Mouse (Mus musculus) erythroblast, embryonic 14.5 days (primary cell): Measurements from ENCODE around the gene Tpgs1. TPM values are rescaled to one million over a fixed set of nuclear protein-coding genes. Genes with fewer than 3 reads are reported as not detected.

Source experiments
- H3K27me3 ChIP-seq: 2 replicates; pipeline ENCODE4 v1.6.1; 2012; ENCODE audit warnings: inconsistent platforms; ENCODE audit not compliant: control insufficient read depth
- H3K36me3 ChIP-seq: 2 replicates; pipeline ENCODE4 v1.6.1; 2012; ENCODE audit warnings: mild to moderate bottlenecking, inconsistent platforms; ENCODE audit not compliant: control insufficient read depth
- H3K4me1 ChIP-seq: 2 replicates; pipeline ENCODE4 v1.6.1; 2012; ENCODE audit warnings: inconsistent platforms; ENCODE audit not compliant: control insufficient read depth
- H3K4me3 ChIP-seq: replicated peaks from 2 replicates; pipeline ENCODE3; 2012; ENCODE audit warnings: moderate library complexity, mild to moderate bottlenecking, inconsistent platforms
- H3K9me3 ChIP-seq: 2 replicates; pipeline ENCODE4 v1.6.1; 2012; ENCODE audit warnings: low read length, inconsistent platforms, mixed read lengths; ENCODE audit not compliant: control insufficient read depth
- GATA1 ChIP-seq: IDR thresholded peaks from 2 replicates; pipeline ENCODE4 v1.6.1; 2012; ENCODE audit warnings: low read length, inconsistent platforms, mixed read lengths
- TAL1 ChIP-seq: IDR thresholded peaks from 3 replicates; pipeline ENCODE4 v1.6.1; 2012; ENCODE audit warnings: low read length, inconsistent platforms, mixed read lengths
- polyA plus RNA-seq: library from polyadenylated mRNA; stranded (reverse); fragments of >175 nt; gene quantifications from 2 replicates; pipeline ENCODE4 v1.2.3, GENCODE M21; 2012

The Tpgs1 gene
- polyA plus RNA-seq, 1 experiment = 15.5 TPM

- TF ChIP-seq GATA1 = no peak
- TF ChIP-seq TAL1 = no peak
- H3K27me3 ChIP-seq = peaks cover 6% of the 10 kb centered on the region
- H3K4me1 ChIP-seq = peaks cover 28% of the 10 kb centered on the region
- H3K4me3 ChIP-seq = no peak overlapping the region
- no peaks in the 10 kb centered on the region for H3K36me3 ChIP-seq
- no peaks in the 10 kb centered on the region for H3K9me3 ChIP-seq
These were observed 4.1 kb upstream of the Tpgs1 start for GRCm38 (mm10) chr10:79665051-79665450.

GRCm38 (mm10) chr10:79666493-79666892 lies 2.7 kb upstream of the Tpgs1 start:
- Histone ChIP-seq H3K4me1 (peaks cover 42% of the 10 kb centered on the region), H3K27me3 (peaks cover 6% of the 10 kb centered on the region), H3K4me3 (no peak overlapping the region), H3K9me3 (no peaks in the 10 kb centered on the region), H3K36me3 (no peaks in the 10 kb centered on the region)
- TF ChIP-seq GATA1 (no peak), TAL1 (no peak)

- H3K9me3 ChIP-seq = no peaks in the 10 kb centered on the region
- TF ChIP-seq TAL1 = no peak
- H3K36me3 ChIP-seq = peaks cover 10% of the 10 kb centered on the region
- peaks cover 41% of the 10 kb centered on the region for H3K4me1 ChIP-seq
- no peak overlapping the region for H3K4me3 ChIP-seq
- H3K27me3 ChIP-seq = peaks cover 6% of the 10 kb centered on the region
These were observed 1.1 kb upstream of the Tpgs1 start for GRCm38 (mm10) chr10:79668076-79668475.

- Histone ChIP-seq H3K9me3 (no peaks in the 10 kb centered on the region), H3K36me3 (peaks cover 14% of the 10 kb centered on the region), H3K4me1 (peaks cover 35% of the 10 kb centered on the region), H3K4me3 (peak overlapping the region; percentile 88), H3K27me3 (peaks cover 6% of the 10 kb centered on the region)
- TF ChIP-seq TAL1 (no peak), GATA1 (no peak)
These were observed 448 bp downstream of the Tpgs1 start for GRCm38 (mm10) chr10:79669576-79670057.

GRCm38 (mm10) chr10:79670071-79670888 lies 1.1 kb downstream of the Tpgs1 start:
- peak overlapping the region; percentile 88 for H3K4me3 ChIP-seq
- peaks cover 15% of the 10 kb centered on the region for H3K36me3 ChIP-seq
- H3K27me3 ChIP-seq = peaks cover 6% of the 10 kb centered on the region
- TF ChIP-seq GATA1 (no peak), TAL1 (no peak)
- H3K4me1 ChIP-seq = peaks cover 35% of the 10 kb centered on the region
- H3K9me3 ChIP-seq = no peaks in the 10 kb centered on the region

- Histone ChIP-seq H3K27me3 (peaks cover 2% of the 10 kb centered on the region), H3K9me3 (no peaks in the 10 kb centered on the region), H3K36me3 (peaks cover 22% of the 10 kb centered on the region), H3K4me3 (no peak overlapping the region), H3K4me1 (peaks cover 33% of the 10 kb centered on the region)
- TF ChIP-seq TAL1 (no peak), GATA1 (no peak)
These were observed 2.4 kb downstream of the Tpgs1 start for GRCm38 (mm10) chr10:79671396-79672087.

- TF ChIP-seq GATA1 (no peak), TAL1 (no peak)
- Histone ChIP-seq H3K4me3 (no peak overlapping the region), H3K9me3 (no peaks in the 10 kb centered on the region), H3K27me3 (no peaks in the 10 kb centered on the region; the same call in 1 of the 2 replicates), H3K4me1 (peaks cover 33% of the 10 kb centered on the region), H3K36me3 (peaks cover 22% of the 10 kb centered on the region)
These were observed 2.9 kb downstream of the Tpgs1 start for GRCm38 (mm10) chr10:79672088-79672455.

- no peak overlapping the region for H3K4me3 ChIP-seq
- TF ChIP-seq TAL1 (no peak), GATA1 (no peak)
- peaks cover 32% of the 10 kb centered on the region for H3K4me1 ChIP-seq
- no peaks in the 10 kb centered on the region for H3K9me3 ChIP-seq
- no peaks in the 10 kb centered on the region for H3K27me3 ChIP-seq
- H3K36me3 ChIP-seq = peaks cover 22% of the 10 kb centered on the region
These were observed 3.9 kb downstream of the Tpgs1 start for GRCm38 (mm10) chr10:79673054-79673453.

GRCm38 (mm10) chr10:79675346-79676035 lies 6.3 kb downstream of the Tpgs1 start:
- H3K36me3 ChIP-seq = peaks cover 22% of the 10 kb centered on the region
- H3K9me3 ChIP-seq = no peaks in the 10 kb centered on the region
- peaks cover 5% of the 10 kb centered on the region for H3K27me3 ChIP-seq
- H3K4me3 ChIP-seq = no peak overlapping the region
- H3K4me1 ChIP-seq = peaks cover 23% of the 10 kb centered on the region
- TF ChIP-seq TAL1 (no peak), GATA1 (no peak)
